Mouse (Mus musculus) embryo, embryonic 10 days (tissue): ENCODE data around the gene Eef1b2.

Source experiments
- DNase-seq: peaks from one replicate; pipeline ENCODE4 v3.0.0-alpha.2; 2015; ENCODE audit warnings: low spot score

Gene Eef1b2

DNA sequence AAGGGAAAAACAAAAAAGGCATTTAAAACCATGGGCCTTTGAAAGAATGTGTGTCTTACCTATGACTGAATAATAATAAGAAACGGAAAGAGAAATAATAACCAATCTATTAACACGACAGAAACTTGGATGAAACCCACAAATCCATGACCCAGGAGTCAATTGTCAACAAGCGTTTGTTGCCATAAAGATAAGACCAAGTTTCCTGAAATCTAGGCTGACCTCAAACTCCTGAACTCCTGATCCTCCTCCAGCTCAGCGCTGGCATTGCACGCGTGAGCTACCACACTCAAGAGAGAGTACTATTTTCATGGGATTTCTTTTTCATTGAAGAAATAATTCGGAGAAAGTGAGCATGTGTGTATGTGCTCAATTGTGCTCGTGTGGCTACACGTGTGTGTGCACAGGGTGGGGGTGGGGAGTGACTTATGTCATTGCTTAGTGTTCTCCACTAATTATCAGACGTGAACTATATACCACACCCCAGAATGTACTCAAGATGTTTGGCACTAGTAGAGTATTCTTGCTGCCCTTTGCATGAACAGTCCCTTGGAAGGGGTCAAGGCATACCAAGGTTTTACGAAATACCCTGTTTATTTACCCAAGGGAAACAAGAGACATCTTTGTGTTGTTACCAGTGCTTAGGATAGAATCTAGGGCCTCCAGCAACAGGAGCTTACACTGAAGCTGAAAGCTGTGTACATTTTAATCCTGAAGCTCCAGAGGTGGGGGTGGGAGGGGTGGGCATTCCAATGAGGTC lies 15.9 kb downstream of the Eef1b2 start:
- DNase-seq = no peak

DNA sequence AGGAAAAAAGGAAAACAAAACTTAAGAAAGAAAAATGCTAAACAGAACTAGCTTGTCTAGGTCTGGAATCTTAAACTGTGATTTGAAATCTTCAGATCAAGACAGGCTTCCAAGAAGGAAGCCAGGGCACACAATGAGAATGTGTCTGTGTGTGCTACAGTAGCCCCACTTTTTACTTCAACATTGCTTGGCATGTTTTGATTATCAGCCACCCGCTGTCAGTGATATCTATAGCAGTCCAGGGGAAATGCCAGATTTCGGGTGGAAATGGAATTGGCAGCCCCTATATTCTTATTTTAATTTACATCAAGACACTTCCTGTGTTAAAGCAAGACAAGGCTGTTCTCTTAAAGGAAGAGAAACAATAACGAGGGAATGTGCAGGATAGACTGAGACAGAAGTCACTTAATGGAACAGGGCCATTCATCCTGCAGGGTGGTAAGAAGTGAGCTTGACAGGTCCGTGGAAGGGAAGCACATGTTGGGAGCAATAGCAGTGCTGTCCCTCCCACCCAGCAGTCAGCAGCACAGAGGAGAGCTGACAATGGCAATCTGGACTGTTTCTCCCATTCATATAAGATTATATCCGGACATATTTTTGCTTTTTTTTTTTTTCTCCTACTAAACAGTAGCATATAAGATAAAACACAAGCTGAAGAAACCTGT lies 19.4 kb downstream of the Eef1b2 start:
- DNase-seq = no peak

DNA sequence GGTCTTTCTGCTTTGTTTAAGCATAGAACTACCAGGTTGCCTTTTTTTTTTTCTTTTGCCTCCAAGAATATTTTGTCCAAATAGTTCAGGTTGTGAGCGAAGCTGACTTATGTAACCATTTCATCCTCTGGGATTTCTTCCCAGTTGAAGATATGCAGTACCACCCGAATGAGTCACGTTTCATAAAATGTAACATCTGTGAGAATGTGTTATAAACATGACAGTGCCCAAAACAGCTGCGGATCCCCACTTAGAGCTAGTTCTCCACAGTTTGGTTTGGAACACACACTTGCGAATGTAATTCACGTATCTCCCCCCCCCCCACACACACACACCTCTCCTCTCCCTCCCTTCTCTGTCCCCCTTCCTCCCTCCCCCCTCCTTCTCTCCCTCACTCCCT lies 22.8 kb downstream of the Eef1b2 start:
- no peak for DNase-seq

DNA sequence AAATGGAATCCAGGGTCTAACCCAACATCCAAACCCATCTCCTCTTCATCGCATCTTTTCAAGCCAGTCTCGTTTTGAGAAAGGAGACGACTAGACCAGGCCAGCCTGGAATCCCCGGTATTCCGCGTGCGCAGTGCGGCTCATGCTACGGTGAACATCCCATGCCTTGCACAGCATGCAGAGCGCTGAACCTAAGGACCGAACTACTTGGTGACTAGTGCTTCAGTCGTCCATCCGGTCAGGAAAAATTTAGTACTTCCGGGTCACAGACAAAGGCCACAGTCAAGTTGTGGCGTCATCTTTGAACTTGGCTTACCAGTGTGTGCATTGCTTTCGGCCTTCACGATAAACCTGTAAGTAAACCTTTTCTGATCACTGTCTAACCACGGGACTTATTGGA lies 23.7 kb downstream of the Eef1b2 start:
- no peak for DNase-seq

DNA sequence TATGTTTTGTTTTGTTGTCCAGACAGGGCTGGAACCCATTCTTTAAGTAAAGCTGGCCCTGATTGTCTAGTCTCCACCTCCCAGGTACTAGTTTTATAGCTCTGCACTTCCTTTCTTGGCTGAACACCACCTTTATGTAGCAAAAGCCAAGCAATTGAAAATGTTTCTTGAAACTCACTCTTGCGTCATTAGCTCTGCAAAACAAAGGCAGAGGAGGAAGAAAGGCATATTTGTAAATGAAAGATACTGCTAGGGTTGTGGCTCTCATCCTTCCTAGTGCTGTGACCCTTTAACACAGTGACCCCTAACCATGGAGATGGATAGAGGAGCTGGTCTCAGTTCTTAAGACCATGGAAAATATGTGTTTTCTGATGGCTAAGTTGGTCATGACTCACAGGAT lies 25.0 kb downstream of the Eef1b2 start:
- no peak for DNase-seq

DNA sequence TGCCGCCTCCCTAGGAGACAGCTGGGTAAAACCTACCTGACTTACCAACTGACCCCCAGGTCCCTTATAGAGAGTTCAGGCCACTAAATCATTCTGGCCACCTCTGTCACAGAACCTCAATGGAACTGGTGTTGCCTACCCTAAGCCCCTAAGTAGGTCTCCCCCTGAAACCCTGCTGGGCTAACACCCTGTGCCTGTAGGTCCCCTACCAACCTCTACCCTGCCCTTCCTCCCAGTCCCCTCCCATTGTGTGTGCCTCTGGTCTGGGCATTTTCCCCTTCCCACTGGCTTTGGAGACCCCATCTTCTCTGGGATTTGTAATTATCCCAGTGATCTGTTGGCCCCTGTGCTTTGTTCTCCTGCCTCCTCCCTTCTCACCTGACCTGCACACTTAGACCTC lies 26.8 kb downstream of the Eef1b2 start:
- no peak for DNase-seq

DNA sequence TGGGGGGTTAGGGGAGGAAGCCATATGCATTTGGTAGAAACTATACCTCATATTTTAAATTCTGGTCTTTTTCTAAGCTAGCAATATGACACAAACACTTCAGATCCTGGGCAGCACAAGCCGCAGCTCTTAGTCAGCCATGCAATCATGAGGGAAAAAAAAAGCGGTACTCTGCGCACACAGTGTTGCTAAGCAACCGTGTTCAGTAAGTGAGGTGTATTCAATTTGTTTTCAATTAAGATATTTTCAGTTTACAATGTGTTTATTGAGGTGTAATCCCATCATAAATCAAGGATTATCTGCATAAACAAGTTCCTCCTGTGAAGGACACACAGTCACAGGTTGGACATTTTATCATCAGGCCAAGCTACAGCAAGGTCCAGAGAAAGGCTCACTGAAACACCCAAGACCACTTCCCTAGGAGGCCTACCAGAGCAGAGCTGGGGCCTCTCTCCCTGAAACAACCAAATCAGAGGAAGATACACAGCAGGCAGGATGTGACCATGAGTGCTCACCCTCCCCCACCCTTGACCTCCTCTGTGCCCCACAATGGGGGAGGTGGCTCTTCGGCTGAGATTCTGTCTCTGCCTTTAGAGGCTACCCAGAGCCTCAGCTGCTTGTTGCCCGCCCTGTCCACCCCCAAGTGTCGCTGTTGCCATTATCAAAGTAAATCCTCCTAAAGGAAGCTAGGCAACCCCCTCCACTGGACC lies 27.5 kb downstream of the Eef1b2 start:
- DNase-seq = peak; percentile 92

DNA sequence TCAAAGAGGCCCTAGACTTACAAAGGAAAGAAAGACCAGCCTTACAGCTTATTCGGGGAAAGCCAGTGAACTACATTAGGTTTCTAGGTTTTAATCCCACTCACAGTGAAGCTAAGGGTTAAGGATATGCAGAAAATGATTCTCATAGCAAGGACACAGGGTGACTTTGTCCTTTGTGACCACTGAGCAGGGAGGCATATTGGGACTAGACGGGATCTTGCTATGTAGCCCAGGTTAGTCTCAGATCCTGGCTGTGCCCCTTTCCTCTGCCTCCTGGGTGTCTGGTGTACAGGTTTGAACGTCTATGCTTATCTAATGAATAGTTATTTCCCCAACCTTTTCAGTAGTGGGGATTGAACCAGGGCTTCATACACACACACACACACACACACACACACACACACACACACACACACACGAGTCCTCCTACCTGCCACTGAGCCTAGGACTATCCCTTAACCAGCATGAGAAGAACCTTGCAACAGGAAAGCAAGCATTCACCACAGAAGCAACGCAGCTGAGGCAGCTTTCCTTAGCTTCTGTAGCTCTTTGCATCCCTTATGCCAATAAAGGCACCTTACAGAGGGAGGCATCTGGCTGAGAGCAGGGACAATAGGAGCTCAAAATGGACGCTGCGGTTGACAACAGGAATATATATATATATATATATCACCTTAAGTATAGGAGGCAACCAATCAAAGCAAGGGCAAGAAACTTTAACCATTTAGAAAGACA lies 28.2 kb downstream of the Eef1b2 start:
- no peak for DNase-seq

DNA sequence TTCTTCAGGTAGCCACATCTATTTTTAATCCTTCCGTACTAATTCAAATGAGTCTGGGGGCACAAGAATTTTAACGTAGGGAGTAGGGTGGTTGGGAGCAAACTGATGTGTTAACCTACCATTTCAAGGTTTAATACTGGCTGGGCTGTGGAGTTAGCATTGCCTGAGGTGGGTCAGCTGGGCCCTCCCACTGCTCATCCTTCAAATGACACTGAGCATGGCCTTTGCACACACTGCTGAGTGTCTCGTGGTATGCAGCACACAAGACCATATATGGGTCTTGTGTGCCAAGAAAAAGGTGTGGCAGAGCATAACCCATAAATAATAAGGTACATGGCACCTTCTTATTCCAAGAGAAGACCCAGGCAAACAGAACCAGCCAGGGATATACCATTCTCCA lies 31.0 kb downstream of the Eef1b2 start:
- DNase-seq = no peak

DNA sequence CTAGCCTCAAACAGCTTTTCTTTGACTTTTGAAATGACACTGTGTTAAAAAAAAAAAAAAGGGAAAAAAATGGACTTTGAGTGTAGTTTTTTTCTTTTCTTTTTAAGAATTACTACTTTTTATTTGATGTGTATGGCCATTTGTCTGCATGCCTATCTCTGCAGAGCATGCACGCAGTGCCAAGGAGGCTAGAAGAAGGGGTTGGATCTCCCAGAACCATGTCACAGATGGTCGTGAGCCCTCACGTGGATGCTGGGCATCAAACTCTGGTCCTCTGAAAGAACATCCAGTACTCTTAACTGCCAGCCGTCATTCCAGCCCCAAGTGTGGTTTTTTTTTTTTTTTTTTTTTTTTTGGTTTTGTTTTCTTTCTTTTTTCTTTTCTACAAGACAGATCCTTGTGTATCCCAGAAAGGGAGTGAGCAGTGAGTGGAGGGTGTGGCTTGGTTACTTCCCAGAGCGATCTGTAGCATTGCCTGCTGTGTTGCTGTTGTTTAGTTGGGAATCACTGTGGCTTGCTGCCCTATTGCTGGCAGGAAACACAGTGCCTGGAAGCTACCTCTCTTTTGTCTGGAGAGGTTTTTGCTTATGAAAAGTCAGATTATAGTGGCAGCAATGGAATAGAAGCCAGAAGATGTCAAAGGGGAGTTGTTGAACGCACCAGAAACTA lies 33.4 kb downstream of the Eef1b2 start:
- no peak for DNase-seq

DNA sequence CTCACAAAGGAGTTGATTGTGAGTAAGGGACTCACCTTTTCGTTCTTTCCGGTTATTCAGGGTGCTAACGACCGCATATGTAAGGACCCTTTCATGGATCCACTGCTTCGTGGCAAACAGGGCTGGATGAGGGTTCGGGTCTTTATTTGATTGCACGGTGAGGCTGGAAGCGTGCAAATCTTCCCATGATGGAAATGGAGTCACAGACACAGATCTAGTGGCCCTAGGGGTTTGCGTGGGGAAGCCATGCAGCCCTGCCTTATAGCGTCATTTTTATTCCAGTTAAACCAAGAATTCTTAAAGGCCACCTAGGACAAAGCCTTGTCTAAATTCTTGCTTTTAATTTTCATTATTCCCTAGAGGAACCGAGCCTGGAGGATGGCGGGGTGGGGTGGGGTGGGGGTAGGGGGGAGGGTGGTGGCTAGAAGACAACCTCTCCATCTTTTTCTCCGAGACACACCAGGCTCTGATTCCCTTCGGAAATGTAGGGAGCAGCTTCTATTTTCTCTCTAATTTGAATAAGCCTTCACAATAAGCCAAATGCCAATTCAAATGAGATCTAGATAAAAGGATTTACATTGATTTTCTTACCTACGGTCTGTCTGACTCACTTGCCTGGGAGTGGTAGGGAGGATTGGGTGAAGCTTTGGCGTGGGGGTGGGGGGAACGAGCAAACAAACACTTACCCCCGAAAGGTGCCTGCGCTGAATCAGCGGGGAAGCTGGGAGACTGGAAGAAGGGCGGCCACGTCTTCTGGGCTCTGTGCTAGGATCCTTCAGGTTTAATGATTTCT lies 37.0 kb downstream of the Eef1b2 start:
- DNase-seq = no peak

DNA sequence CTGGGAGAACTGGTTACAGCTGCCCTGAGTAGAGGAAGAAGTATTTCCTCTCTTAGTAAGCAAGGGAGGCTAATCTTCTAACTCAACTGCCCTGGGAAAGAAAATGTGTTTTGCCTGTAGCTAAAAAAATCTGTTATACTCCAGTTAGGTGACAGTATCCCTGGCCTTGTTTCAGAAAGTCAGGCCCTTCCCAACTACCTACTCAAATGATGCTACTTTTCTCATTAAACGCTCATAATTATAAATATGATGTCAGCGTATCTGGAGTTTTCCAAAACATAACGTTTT lies 37.6 kb downstream of the Eef1b2 start, which contains the start of gene Gpr1:
Gene Gpr1, minus strand, starts transcription at position 273 of the 288 bp plus-strand sequence.
- DNase-seq = no peak

DNA sequence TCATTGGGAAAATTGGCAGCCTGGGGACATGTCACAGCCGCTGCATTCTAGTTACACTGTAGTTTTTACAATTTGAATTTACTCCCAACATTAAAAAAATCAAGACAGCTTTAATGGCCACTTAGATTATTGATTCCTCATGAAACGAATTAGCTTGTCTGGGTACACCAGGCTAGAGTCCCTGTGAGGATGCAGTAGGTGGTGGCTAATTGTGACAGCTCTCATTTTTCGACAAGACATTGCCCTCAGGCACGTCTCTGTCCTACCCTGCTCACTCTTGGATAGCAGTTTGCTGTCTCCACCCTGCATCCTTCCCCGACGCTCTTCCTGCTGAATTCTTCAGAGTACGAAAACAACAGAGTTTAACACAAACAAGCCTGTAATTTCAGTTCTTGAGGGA lies 38.0 kb downstream of the Eef1b2 start:
- no peak for DNase-seq

DNA sequence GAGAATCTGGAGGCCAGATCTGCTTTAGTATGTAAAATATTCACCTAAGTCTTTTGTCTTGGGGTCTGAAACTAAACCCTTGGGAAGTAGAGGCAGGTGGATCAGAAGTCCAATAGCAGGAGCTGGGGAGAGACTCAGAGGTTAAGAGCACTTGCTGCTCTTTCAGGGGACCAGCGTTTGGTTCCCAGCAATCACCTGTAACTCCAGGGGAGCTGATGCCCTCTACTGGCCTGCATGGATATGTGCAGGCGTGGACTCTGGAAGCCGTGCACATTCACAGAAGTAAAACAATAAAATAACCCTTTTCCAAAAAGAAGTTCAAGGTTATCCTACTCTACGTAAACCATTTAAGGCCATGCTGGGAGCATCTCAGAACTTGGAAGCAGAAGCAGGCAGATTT lies 42.7 kb downstream of the Eef1b2 start:
- DNase-seq = no peak

DNA sequence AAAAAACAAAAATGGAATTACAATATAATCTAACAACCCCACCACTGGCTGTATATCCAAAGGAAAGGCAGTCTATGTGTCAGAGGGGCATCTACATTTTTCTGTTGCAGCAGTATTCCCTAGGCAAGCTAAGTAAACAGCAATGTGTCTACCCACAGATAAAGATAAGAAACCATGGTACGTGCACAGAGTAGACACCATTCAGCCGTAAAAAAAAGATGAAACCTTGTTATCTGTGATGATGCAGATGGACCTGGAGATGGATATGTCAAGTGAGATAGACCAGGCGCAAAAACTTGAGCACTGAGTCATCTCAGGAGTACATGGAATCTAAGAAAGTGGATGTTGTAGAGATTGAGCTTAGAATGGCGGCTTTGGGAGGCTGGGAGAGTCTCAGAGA lies 48.4 kb downstream of the Eef1b2 start:
- no peak for DNase-seq

DNA sequence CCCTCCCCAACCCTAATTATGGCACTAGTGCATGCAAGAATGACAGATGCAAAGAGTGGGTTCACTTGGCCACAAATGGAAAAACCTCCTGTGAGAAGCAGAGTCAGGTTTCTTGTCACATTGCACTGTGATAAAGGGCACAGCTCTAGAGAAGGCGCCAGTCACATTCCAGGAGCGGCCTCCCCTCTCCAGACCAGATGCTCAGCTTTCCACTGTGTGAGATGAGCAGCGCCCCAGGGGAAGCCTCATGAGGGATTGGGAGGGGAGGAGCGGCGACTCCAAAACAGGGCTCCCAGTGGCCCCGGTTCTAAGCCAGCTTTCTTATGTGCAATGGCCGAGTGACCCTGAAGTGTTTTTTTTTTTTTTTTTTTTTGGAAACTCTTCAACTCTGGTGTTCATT lies 49.3 kb downstream of the Eef1b2 start:
- peak; percentile 85 for DNase-seq

DNA sequence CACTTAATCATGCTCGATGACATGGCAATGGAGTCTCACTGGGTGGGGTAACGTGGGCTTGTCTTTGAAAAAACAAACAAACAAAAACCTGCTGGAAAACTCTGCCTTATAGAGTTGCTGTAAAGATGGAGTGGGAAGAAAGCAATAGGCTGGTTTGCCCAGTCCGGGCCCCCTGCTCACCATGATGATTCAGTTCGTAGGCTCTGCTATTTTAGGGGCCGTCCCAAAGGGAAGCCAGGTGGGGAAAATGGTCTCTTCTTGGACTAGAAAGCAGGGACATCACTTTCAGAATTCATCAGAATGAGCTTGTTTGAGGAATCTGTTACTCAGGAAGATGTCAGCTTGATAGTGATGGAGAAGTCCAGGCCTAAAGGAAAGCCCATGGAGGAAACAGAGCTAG lies 50.6 kb downstream of the Eef1b2 start:
- DNase-seq = no peak
